Mouse (Mus musculus): Measurements from ENCODE around the gene Tmem201. TPM values are rescaled to one million over a fixed set of nuclear protein-coding genes. Genes with fewer than 3 reads are reported as not detected.

The Tmem201 gene
- polyA plus RNA-seq, 1 experiment, result 15.7 TPM

GRCm38 (mm10) chr4:149727636-149728035 is 10.2 kb downstream of the Tmem201 start:
- Histone ChIP-seq H3K4me1 (ENCODE audit: control insufficient read depth, insufficient read depth, low read length) (no peaks in the 10 kb centered on the region), H3K36me3 (ENCODE audit: control insufficient read depth, insufficient read depth, low read length) (no peaks in the 10 kb centered on the region; the same call in 1 of the 2 replicates), H3K4me3 (ENCODE audit: control insufficient read depth, low read depth, low read length) (no peak overlapping the region), H3K27me3 (ENCODE audit: control insufficient read depth, insufficient read depth, low read length) (no peaks in the 10 kb centered on the region), H3K27ac (ENCODE audit: control insufficient read depth, insufficient read depth, low read depth, low read length) (no peak overlapping the region)
- no peak for TF ChIP-seq CTCF (IDR thresholded peaks at IDR 0.05; ENCODE audit: control insufficient read depth, insufficient read depth, insufficient replicate concordance, low read depth, low read length)
- no peak for TF ChIP-seq POLR2A (IDR thresholded peaks at IDR 0.05; ENCODE audit: control insufficient read depth, low read depth, low read length)

GRCm38 (mm10) chr4:149725661-149726350 is 12.0 kb downstream of the Tmem201 start:
- H3K27me3 ChIP-seq (ENCODE audit: control insufficient read depth, insufficient read depth, low read length), result no peaks in the 10 kb centered on the region
- no peak for TF ChIP-seq POLR2A (IDR thresholded peaks at IDR 0.05; ENCODE audit: control insufficient read depth, low read depth, low read length)
- peak; percentile 58; the same call in 1 of the 2 replicates for TF ChIP-seq CTCF (IDR thresholded peaks at IDR 0.05; ENCODE audit: control insufficient read depth, insufficient read depth, insufficient replicate concordance, low read depth, low read length)
- no peak overlapping the region for H3K27ac ChIP-seq (ENCODE audit: control insufficient read depth, insufficient read depth, low read depth, low read length)
- no peaks in the 10 kb centered on the region for H3K4me1 ChIP-seq (ENCODE audit: control insufficient read depth, insufficient read depth, low read length)
- no peak overlapping the region; the same call in 1 of the 2 replicates for H3K4me3 ChIP-seq (ENCODE audit: control insufficient read depth, low read depth, low read length)
- H3K36me3 ChIP-seq (ENCODE audit: control insufficient read depth, insufficient read depth, low read length), result no peaks in the 10 kb centered on the region; the same call in 1 of the 2 replicates

- Histone ChIP-seq H3K4me3 (ENCODE audit: control insufficient read depth, low read depth, low read length) (no peak overlapping the region), H3K36me3 (ENCODE audit: control insufficient read depth, insufficient read depth, low read length) (no peaks in the 10 kb centered on the region; the same call in 1 of the 2 replicates), H3K27ac (ENCODE audit: control insufficient read depth, insufficient read depth, low read depth, low read length) (no peak overlapping the region), H3K27me3 (ENCODE audit: control insufficient read depth, insufficient read depth, low read length) (no peaks in the 10 kb centered on the region), H3K4me1 (ENCODE audit: control insufficient read depth, insufficient read depth, low read length) (peaks cover 2% of the 10 kb centered on the region; the same call in 1 of the 2 replicates)
- TF ChIP-seq POLR2A (IDR thresholded peaks at IDR 0.05; ENCODE audit: control insufficient read depth, low read depth, low read length), result no peak
- TF ChIP-seq CTCF (IDR thresholded peaks at IDR 0.05; ENCODE audit: control insufficient read depth, insufficient read depth, insufficient replicate concordance, low read depth, low read length), result no peak
Observed at GRCm38 (mm10) chr4:149724916-149725470, 12.9 kb downstream of the Tmem201 start.

GRCm38 (mm10) chr4:149723855-149724731 is 13.8 kb downstream of the Tmem201 start:
- Histone ChIP-seq H3K4me3 (ENCODE audit: control insufficient read depth, low read depth, low read length) (no peak overlapping the region), H3K36me3 (ENCODE audit: control insufficient read depth, insufficient read depth, low read length) (no peaks in the 10 kb centered on the region; the same call in 1 of the 2 replicates), H3K27me3 (ENCODE audit: control insufficient read depth, insufficient read depth, low read length) (no peaks in the 10 kb centered on the region), H3K4me1 (ENCODE audit: control insufficient read depth, insufficient read depth, low read length) (peaks cover 2% of the 10 kb centered on the region; the same call in 1 of the 2 replicates), H3K27ac (ENCODE audit: control insufficient read depth, insufficient read depth, low read depth, low read length) (no peak overlapping the region)
- TF ChIP-seq POLR2A (IDR thresholded peaks at IDR 0.05; ENCODE audit: control insufficient read depth, low read depth, low read length) (no peak), CTCF (IDR thresholded peaks at IDR 0.05; ENCODE audit: control insufficient read depth, insufficient read depth, insufficient replicate concordance, low read depth, low read length) (peak; percentile 74; the same call in 1 of the 2 replicates)

- Histone ChIP-seq H3K27me3 (ENCODE audit: control insufficient read depth, insufficient read depth, low read length) (no peaks in the 10 kb centered on the region), H3K4me1 (ENCODE audit: control insufficient read depth, insufficient read depth, low read length) (peaks cover 2% of the 10 kb centered on the region; the same call in 1 of the 2 replicates), H3K4me3 (ENCODE audit: control insufficient read depth, low read depth, low read length) (no peak overlapping the region), H3K27ac (ENCODE audit: control insufficient read depth, insufficient read depth, low read depth, low read length) (no peak overlapping the region), H3K36me3 (ENCODE audit: control insufficient read depth, insufficient read depth, low read length) (no peaks in the 10 kb centered on the region; the same call in 1 of the 2 replicates)
- TF ChIP-seq CTCF (IDR thresholded peaks at IDR 0.05; ENCODE audit: control insufficient read depth, insufficient read depth, insufficient replicate concordance, low read depth, low read length) (no peak), POLR2A (IDR thresholded peaks at IDR 0.05; ENCODE audit: control insufficient read depth, low read depth, low read length) (no peak)
Observed at GRCm38 (mm10) chr4:149723021-149723390, 14.8 kb downstream of the Tmem201 start.

- Histone ChIP-seq H3K27me3 (ENCODE audit: control insufficient read depth, insufficient read depth, low read length) (no peaks in the 10 kb centered on the region), H3K27ac (ENCODE audit: control insufficient read depth, insufficient read depth, low read depth, low read length) (no peak overlapping the region), H3K4me1 (ENCODE audit: control insufficient read depth, insufficient read depth, low read length) (peaks cover 2% of the 10 kb centered on the region; the same call in 1 of the 2 replicates), H3K4me3 (ENCODE audit: control insufficient read depth, low read depth, low read length) (no peak overlapping the region), H3K36me3 (ENCODE audit: control insufficient read depth, insufficient read depth, low read length) (no peaks in the 10 kb centered on the region)
- TF ChIP-seq POLR2A (IDR thresholded peaks at IDR 0.05; ENCODE audit: control insufficient read depth, low read depth, low read length) (no peak), CTCF (IDR thresholded peaks at IDR 0.05; ENCODE audit: control insufficient read depth, insufficient read depth, insufficient replicate concordance, low read depth, low read length) (no peak)
Observed at GRCm38 (mm10) chr4:149722104-149723020, 15.5 kb downstream of the Tmem201 start.
